Mouse (Mus musculus): ENCODE results near the gene Pde10a. TPM values are rescaled to one million over a fixed set of nuclear protein-coding genes. Genes with fewer than 3 reads are reported as not detected.
A peak's percentile ranks its signal among the peaks of the same experiment; 100 is the strongest.

The Pde10a gene
- total and polyA plus RNA-seq, 2 experiments from 2014 or later: 8.2 to 38.5 TPM

DNA sequence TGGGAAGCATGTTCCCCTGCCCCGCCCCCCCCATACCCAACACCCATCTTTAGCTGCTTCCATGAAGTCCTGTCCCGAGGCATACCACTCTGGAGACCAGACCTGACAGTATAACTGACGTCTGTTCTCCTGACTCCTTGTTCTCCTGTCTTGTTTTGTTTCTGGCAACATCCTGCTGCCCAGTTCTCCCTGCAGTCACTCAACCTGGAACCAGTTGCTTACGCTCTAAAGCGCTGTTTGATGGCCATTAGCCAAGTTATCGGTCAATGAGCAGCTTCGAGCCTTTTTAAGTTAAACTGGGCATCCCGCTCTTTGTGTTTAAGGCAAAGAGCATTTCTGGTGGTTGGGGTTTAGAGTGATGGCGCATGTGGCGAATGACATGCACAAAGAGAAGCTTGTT, 195.8 kb downstream of the Pde10a start:
- Histone ChIP-seq H3K27ac (0 out of 2 replicates have a peak overlapping the region, but pooled peaks have one; percentile 20), H3K36me3 (ENCODE audit: insufficient read depth, low read length) (no peaks in the 10 kb centered on the region), H3K27me3 (ENCODE audit: insufficient read depth, low read length) (no peaks in the 10 kb centered on the region), H3K9ac (replicated peaks; ENCODE audit: low read length) (no peak overlapping the region), H3K9me3 (ENCODE audit: low read length) (no peaks in the 10 kb centered on the region), H3K4me2 (ENCODE audit: low read depth, low read length) (no peak overlapping the region), H3K4me3 (ENCODE audit: low read length) (no peak overlapping the region), H3K4me1 (ENCODE audit: insufficient read depth, low read length) (no peaks in the 10 kb centered on the region)
- ATAC-seq: no peak
- DNase-seq (ENCODE audit: low spot score): peak; percentile 35
- TF ChIP-seq CTCF (IDR thresholded peaks at IDR 0.05; ENCODE audit: low read depth): no peak
- WGBS: 52% methylated on average over 10 of the region's 10 CpGs

DNA sequence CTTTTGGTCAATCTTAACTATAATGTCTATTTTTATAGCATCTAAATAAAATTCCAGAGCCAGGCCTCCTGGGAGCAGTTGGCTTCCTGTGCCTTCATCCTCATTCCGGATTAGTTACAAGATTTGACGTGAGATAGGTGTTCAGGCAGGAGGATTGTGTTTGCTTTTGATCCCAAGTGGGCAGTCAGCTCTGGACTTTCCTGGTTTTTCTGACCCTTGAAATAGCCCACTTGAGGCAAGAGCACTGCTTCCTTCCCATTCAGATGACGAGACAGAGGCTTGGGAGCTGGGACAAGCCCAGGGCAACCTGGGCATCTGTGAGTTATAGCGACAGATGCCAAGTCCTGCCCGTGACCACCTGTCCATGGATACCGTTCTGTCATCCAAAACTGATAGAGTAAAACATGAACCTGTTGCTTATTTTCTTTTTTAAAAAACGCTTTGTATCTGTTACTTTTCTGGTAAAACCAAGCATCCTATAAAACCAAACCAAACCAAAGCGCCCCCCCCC, 199.3 kb downstream of the Pde10a start:
- no peaks in the 10 kb centered on the region for H3K4me1 ChIP-seq (ENCODE audit: insufficient read depth, low read length)
- no peaks in the 10 kb centered on the region for H3K36me3 ChIP-seq (ENCODE audit: insufficient read depth, low read length)
- no peak for TF ChIP-seq CTCF (IDR thresholded peaks at IDR 0.05; ENCODE audit: low read depth)
- H3K4me3 ChIP-seq (ENCODE audit: low read length): no peak overlapping the region
- WGBS: 79% methylated on average over 8 of the region's 8 CpGs
- H3K9me3 ChIP-seq (ENCODE audit: low read length): no peaks in the 10 kb centered on the region
- ATAC-seq (no peak), DNase-seq (ENCODE audit: low spot score) (no peak)
- H3K27me3 ChIP-seq (ENCODE audit: insufficient read depth, low read length): no peaks in the 10 kb centered on the region
- H3K27ac ChIP-seq: no peak overlapping the region
- H3K4me2 ChIP-seq (ENCODE audit: low read depth, low read length): no peak overlapping the region
- no peak overlapping the region for H3K9ac ChIP-seq (replicated peaks; ENCODE audit: low read length)

DNA sequence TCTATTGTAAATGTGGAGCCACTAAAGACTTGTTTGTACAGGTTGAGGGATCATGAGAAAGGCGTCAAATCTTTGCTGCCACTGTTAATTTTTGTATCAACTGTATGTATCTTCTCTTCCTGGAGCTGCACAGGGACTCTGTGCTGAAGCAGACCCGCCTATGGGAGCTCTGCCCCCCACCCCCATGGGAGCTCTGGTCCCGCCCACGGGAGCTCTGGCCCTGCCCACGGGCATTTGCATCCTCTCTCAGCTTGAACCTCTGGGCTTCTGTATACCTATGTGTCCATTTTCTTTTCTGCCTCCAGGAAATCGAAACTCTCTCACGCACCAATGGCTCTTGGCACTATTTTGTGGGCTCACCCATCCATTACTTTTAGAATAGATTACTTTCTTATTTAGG, 203.5 kb downstream of the Pde10a start:
- no peak for TF ChIP-seq CTCF (IDR thresholded peaks at IDR 0.05; ENCODE audit: low read depth)
- Histone ChIP-seq H3K9ac (replicated peaks; ENCODE audit: low read length) (no peak overlapping the region), H3K9me3 (ENCODE audit: low read length) (no peaks in the 10 kb centered on the region), H3K4me2 (ENCODE audit: low read depth, low read length) (no peak overlapping the region), H3K4me3 (ENCODE audit: low read length) (no peak overlapping the region), H3K36me3 (ENCODE audit: insufficient read depth, low read length) (no peaks in the 10 kb centered on the region), H3K27ac (no peak overlapping the region), H3K27me3 (ENCODE audit: insufficient read depth, low read length) (no peaks in the 10 kb centered on the region), H3K4me1 (ENCODE audit: insufficient read depth, low read length) (no peaks in the 10 kb centered on the region)
- ATAC-seq (no peak), DNase-seq (ENCODE audit: low spot score) (no peak)
- WGBS: 40% methylated on average over 7 of the region's 7 CpGs

DNA sequence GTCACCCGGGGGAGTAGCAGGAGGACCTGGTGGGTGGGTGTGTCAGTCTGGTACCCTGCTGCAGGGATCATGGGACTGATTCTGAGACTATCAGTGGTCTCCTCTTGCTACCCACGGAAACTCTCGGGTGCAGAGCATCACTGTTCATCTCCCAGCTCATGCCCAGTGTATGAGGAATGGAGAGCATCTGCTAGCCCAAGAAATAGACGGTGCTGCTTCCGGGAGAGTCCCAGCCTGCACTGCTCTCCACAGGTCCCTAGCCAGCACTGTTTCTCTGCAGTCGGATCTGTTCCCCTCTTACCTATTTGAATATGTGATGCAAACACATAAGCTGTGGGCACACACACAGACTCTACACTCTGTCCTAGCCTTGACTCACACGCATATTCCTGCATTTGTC, 204.6 kb downstream of the Pde10a start:
- H3K36me3 ChIP-seq (ENCODE audit: insufficient read depth, low read length): no peaks in the 10 kb centered on the region
- no peak overlapping the region for H3K27ac ChIP-seq
- no peaks in the 10 kb centered on the region for H3K4me1 ChIP-seq (ENCODE audit: insufficient read depth, low read length)
- no peak for TF ChIP-seq CTCF (IDR thresholded peaks at IDR 0.05; ENCODE audit: low read depth)
- no peak for DNase-seq (ENCODE audit: low spot score)
- 79% methylated on average over 7 of the region's 7 CpGs for WGBS
- H3K4me2 ChIP-seq (ENCODE audit: low read depth, low read length): no peak overlapping the region
- ATAC-seq: no peak
- H3K9ac ChIP-seq (replicated peaks; ENCODE audit: low read length): no peak overlapping the region
- H3K27me3 ChIP-seq (ENCODE audit: insufficient read depth, low read length): no peaks in the 10 kb centered on the region
- no peaks in the 10 kb centered on the region for H3K9me3 ChIP-seq (ENCODE audit: low read length)
- no peak overlapping the region for H3K4me3 ChIP-seq (ENCODE audit: low read length)

DNA sequence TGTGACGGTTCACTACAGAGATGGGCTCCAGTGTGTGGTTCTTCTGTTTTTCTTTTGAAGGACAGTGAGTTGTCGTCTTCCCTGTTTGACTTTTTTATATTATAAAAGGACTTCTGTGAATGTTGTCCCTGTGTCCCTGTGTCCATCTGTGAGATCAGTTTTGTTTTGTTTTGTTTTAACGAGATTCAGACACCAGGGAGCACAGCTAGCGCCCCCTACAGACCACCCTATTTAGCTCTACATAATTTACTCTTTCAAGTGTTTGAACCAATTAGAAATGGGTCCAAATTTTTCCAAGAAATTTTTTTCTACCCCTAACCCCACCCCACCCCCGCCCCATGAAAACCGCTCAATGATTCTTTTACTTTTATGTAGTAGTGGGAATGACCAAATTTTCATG, 205.9 kb downstream of the Pde10a start:
- TF ChIP-seq CTCF (IDR thresholded peaks at IDR 0.05; ENCODE audit: low read depth): no peak
- no peak overlapping the region for H3K4me3 ChIP-seq (ENCODE audit: low read length)
- 62% methylated on average over 6 of the region's 6 CpGs for WGBS

DNA sequence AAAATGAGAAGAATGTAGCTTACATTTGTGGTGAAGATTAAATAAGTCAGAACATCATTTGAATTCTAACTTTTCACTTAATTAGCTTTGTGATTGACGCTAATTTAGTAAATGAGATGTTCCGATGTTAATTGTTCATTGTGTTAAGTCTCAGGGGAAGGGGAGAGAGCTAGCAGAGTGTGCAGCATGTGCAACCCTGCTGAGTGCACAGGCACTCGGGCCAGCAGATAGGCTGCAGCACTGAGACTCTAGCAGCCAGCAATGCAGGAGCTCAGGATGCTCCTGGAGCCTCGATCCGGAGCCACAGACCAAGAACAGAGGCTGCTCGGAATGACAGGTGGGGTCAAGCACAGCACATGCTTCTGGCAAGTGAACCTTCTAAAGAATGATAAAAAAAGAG, 211.1 kb downstream of the Pde10a start:
- ATAC-seq: no peak
- no peaks in the 10 kb centered on the region for H3K9me3 ChIP-seq (ENCODE audit: low read length)
- no peak overlapping the region for H3K4me2 ChIP-seq (ENCODE audit: low read depth, low read length)
- H3K27me3 ChIP-seq (ENCODE audit: insufficient read depth, low read length): no peaks in the 10 kb centered on the region
- no peaks in the 10 kb centered on the region for H3K36me3 ChIP-seq (ENCODE audit: insufficient read depth, low read length)
- H3K9ac ChIP-seq (replicated peaks; ENCODE audit: low read length): no peak overlapping the region
- H3K4me3 ChIP-seq (ENCODE audit: low read length): no peak overlapping the region
- 34% methylated on average over 6 of the region's 6 CpGs for WGBS
- H3K27ac ChIP-seq: no peak overlapping the region
- peak; percentile 30 for DNase-seq (ENCODE audit: low spot score)
- peak; percentile 27 for TF ChIP-seq CTCF (IDR thresholded peaks at IDR 0.05; ENCODE audit: low read depth)
- H3K4me1 ChIP-seq (ENCODE audit: insufficient read depth, low read length): no peaks in the 10 kb centered on the region

More for the DNA sequence above, 205.9 kb downstream of the Pde10a start:
- no peaks in the 10 kb centered on the region for H3K36me3 ChIP-seq (ENCODE audit: insufficient read depth, low read length)
- no peaks in the 10 kb centered on the region for H3K4me1 ChIP-seq (ENCODE audit: insufficient read depth, low read length)
- H3K9ac ChIP-seq (replicated peaks; ENCODE audit: low read length): no peak overlapping the region
- no peak overlapping the region for H3K4me2 ChIP-seq (ENCODE audit: low read depth, low read length)
- ATAC-seq: no peak
- H3K27me3 ChIP-seq (ENCODE audit: insufficient read depth, low read length): no peaks in the 10 kb centered on the region
- H3K9me3 ChIP-seq (ENCODE audit: low read length): no peaks in the 10 kb centered on the region
- no peak for DNase-seq (ENCODE audit: low spot score)
- no peak overlapping the region for H3K27ac ChIP-seq

DNA sequence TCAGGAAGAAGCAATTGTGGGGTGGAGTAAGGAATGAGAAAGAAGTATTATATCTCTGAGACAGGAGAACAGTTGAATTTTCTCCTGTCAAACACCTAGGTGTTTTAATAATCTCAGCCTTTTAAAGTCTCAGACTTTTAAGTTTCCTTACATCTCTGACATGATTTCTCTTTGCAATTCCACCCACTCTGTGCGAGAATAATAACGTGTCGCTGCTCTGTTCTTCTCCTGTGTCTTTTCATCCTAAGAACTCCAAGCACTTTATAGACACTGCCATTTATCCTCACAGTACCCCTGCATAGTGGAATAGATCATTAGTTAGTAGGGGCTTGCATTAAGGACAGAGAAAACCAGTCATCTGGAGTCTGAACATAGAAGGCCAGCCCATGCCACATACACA, 217.6 kb downstream of the Pde10a start:
- Histone ChIP-seq H3K36me3 (ENCODE audit: insufficient read depth, low read length) (no peaks in the 10 kb centered on the region), H3K27me3 (ENCODE audit: insufficient read depth, low read length) (no peaks in the 10 kb centered on the region), H3K4me1 (ENCODE audit: insufficient read depth, low read length) (no peaks in the 10 kb centered on the region), H3K9ac (replicated peaks; ENCODE audit: low read length) (no peak overlapping the region), H3K27ac (no peak overlapping the region), H3K4me3 (ENCODE audit: low read length) (no peak overlapping the region), H3K9me3 (ENCODE audit: low read length) (no peaks in the 10 kb centered on the region), H3K4me2 (ENCODE audit: low read depth, low read length) (no peak overlapping the region)
- ATAC-seq (no peak), DNase-seq (ENCODE audit: low spot score) (no peak)
- WGBS: 90% methylated on average over 3 of the region's 3 CpGs
- TF ChIP-seq CTCF (IDR thresholded peaks at IDR 0.05; ENCODE audit: low read depth): no peak

Data from hindbrain, postnatal 0 days (tissue).